Mouse (Mus musculus) mesoderm, embryonic 11.5 days (tissue): ENCODE data around the gene Myadm.
"Not testable (repeated sequence)": the region's sequence is repeated elsewhere in the genome, so short reads cannot be mapped to it uniquely, and the experiment has no call there.

Source experiments
- DNase-seq: peaks from one replicate; pipeline ENCODE4 v3.0.0-alpha.2; 2012; ENCODE audit warnings: low read depth, low spot score

Myadm gene

DNA sequence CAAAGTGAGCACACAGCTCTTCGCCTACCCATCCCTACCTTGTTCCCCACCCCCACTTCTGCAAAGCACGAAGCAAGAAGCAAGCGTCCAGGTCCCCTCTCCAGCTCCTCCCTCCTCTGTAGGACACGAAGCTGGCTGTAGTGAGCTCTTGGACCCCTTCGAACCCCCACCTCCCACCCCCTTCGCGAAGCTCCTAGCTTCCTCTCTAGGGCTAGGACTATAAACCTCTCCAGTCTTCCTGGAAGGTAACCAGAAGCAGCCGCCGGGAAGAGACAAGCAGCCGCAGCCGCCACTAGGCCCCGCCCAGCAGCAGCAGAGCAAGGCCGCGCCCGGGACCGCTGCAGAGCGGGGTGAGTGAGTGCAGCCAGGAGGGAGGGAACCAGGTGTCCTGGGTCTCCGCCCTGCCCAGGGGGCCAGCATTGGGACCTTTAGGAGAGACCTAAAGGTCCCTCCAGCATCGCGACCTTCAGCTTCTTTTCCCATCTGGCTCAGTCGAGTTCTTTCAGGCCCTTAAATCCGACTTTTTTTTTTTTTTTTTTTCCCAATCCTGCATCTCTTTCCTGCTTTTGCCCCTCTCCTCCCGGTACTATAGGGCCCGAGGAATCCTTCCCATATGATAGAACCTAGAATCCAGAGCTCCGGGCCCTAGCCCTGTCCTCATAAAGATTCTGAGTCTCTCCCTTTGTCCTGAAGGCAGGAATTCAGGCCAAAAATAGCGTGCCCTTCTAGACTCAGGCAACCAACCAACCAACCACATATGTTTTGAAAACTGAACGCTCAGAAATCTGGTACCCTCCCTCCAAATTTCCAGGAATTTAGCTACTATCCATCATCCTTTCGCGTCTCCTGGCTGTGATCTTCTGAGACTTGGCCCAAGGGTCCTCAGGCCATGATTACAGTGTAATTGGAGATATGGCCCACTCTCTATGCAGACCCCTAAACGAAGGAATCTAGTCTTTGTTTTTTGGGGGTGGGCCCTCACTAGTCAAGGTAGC lies at the start of gene Myadm, which contains the start of gene Prkcg:
TSS of gene Myadm (plus strand) at position 105 of the 995 bp plus-strand sequence.
TSS of gene Prkcg (plus strand) at position 204 of the 995 bp plus-strand sequence.
- peak; percentile 67 for DNase-seq

DNA sequence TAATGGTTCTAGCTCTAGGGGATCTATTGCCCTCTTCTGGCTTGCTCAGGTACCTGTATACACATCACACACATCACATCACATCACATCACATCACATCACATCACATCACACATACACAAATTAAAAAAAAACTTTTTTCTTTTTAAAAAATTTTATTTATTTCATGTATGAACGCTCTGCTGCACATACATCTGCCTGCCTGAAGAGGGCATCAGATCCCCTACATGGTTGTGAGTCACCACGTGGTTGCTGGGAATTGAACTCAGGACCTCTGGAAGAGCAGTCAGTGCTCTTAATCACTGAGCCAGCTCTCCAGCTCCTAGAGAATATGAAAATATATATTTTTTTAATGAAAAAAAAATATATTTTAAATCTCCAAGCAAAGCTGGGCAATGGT lies 49.7 kb upstream of the Myadm start:
- DNase-seq, result no peak

GRCm38 (mm10) chr7:3260701-3261100 lies 28.2 kb upstream of the Myadm start:
- no peak for DNase-seq

DNA sequence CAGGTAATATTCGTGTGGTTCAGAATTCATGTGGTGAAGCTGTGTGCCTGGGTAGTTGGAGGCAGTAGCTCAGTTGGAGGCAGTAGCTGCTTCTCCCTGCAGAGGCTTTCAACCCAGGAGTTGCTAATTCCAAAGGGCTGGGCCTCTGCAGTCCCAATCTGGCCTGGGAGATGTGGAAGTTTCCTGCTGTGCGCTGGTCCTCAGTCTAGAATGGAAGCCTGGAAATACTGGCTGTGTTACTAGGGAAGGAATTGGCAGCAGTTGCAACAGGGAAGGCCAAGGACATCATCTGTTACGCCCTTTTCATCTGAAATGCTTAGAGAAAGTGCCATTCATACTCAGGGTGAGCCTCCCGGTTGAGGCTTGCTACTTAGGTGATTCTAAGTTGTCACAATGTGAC lies 27.4 kb upstream of the Myadm start:
- DNase-seq, result no peak

DNA sequence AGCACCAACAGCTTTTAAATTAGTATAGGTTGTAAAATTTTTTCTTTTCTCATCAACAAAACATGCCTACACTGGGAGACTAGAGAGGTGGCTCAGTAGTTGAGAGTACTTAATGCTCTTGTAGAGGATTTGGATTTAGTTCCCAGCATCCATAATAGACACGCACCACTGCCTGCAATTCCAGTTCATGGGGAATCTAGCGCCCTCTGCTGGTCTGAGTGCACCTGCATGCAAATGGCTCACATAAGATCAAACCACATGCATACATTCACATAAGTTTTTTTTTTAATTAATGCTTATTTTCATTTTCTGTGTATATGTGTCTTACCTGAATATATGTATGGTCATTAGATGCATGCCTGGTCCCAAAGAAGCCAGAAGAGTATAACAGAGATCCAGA lies 26.1 kb upstream of the Myadm start:
- DNase-seq, result peak; percentile 33

GRCm38 (mm10) chr7:3264390-3265022 lies 24.4 kb upstream of the Myadm start:
- no peak for DNase-seq

DNA sequence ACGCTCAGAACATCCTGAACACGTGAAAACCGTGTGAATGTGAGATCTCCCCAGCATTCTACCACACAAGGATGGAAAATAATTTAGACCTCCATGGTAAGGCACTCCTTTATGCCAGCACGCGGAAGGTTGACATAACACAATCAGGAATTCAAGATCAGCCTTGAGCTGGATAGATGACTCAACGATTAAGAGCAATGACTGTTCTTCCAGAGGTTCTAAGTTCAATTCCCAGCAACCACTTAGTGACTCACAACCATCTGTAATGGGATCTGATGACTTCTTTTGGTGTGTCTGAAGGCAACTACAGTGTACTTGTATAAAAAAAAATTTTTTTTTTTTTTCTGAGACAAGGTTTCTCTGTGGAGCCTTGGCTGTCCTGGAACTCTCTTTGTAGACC lies 23.6 kb upstream of the Myadm start:
- DNase-seq, result no peak

DNA sequence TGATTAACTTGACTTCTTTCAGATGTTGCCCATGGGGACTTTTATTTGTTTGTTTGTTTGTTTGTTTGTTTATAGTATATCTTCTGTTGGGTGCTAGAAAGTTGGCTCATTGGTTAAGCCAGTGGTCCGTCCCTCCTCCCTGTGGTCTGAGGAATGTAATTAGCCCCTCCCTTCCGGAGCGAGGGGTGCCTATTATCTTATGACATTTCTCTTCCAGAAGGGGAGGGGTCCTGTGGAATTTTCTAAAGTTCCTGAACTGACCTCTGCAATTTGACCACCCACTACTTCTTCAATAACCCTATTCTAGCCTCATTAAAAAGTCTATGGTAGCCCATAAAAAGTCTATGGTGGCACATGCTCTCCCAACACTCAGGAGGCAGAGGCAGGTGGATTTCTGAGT lies 21.6 kb upstream of the Myadm start:
- no peak for DNase-seq

GRCm38 (mm10) chr7:3267888-3268287 lies 21.0 kb upstream of the Myadm start:
- no peak for DNase-seq

GRCm38 (mm10) chr7:3268291-3268690 lies 20.6 kb upstream of the Myadm start:
- no peak for DNase-seq

- DNase-seq, result no peak
Observed at GRCm38 (mm10) chr7:3272206-3272605, 16.7 kb upstream of the Myadm start.

DNA sequence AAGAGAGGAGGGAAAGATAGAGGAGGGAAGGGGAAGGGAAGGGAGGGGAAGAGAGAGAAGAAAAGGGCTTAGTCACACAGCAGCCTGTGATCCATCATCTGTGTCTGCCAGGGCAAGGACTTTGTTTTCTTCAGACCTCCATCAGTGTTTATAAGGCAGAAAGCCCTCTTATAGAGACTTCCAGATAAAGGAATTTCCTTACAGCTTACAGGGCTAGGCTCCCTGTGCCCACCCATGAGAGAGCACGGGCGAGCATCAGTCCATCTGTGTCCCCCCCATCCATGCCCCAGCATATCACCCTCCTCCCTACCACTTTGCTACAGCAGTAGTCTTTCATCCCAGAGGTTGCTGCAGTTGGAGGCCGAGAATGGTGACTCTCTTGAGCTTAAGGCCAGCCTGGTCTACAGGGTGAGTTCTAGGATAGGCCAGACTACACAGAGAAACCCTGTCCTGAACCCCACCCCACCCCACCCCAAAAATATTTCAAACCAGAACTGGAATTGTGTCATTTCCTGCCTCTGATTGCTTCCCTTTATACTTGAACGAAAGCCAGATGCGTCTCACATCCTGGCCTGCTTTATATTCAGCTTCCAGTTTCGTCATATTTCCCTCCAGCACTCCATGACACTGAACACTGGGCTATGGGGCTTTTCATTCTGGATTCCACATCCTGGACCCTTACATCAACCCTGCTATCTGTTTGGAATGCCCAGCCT lies 13.3 kb upstream of the Myadm start:
- DNase-seq, result no peak

- DNase-seq, result not testable (repeated sequence)
Observed at GRCm38 (mm10) chr7:3276781-3277180, 12.1 kb upstream of the Myadm start.

DNA sequence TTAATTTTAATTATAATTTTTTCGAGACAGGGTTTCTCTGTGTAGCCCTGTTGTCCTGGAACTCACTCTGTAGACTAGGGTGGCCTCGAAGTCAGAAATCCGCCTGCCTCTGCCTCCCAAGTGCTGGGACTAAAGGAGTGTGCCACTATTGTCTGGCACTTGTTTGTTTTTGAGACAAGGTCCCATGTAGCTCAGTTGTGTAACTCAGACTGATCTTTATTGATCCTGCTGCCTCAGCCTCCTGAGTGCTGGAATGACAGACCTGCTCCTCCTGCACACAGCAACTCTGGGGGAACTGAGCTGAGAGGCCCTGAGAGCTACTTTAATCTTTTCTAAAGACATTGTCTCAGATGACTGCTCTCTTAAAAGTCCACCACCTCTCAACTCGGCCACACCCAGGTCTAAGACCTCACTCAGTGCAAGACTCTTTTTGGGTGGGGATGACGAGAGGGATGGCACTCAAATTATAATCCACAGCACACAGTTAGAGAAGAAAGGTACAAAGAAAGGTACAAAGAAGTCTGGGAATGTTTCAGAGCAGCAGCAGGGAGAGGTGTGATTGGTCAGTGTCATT lies 8.7 kb upstream of the Myadm start:
- DNase-seq, result no peak

DNA sequence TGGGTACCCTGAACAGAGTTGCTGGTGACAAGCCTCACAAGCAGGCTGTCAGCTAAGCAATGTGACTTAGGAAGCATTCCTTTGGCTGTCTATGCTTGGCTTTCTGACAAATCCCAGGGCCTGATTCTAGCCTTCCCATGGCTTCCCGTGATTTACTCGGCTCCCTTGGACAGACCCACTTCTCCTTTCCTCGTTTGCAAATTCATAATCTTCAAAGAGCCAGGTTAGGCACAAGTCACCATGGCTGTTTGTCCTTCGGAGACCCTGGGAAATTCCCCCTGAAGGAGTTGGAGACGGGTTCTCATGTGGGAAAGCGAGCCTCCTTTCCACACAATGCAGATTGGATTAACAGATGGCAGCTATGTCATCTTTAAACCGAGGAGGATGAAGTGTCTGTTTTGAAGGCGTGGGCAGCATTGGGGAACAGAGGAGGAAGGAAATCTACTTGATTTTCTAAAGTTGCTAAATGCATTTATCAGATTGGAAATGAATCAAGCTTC lies 8.2 kb upstream of the Myadm start:
- DNase-seq, result no peak

GRCm38 (mm10) chr7:3281741-3282140 lies 7.1 kb upstream of the Myadm start:
- DNase-seq, result no peak

DNA sequence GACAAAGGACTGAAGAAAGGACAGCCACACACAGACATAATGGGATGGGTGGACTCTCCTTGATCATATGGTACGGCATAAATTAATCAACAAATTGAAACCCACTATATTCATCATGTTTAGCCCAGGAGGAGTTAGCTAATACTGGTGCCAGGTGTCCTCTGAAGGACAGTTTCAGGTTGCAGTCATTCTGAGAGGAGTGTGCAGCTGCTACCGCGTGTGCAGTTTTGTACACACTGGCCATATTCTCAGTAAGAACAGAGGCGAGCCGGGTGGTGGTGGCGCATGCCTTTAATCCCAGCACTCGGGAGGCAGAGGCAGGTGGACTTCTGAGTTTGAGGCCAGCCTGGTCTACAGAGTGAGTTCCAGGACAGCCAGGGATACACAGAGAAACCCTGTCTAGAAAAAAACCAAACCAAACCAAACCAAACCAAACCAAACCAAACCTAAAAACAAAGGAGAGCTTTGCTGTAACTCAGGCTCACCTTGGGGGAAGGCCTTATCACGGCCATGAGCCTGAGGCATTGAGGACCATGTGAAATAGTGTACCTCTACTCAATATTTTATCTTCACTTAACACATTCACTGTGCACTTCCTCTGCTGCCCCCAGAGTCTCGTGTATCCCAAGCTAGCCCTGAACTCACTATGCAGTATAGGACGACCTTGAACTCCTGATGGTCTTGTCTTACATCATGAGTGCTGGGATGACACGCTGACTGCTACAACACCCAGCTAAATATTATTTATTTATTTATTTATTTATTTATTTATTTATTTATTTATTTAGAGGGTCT lies 5.6 kb upstream of the Myadm start:
- DNase-seq, result no peak

- DNase-seq, result no peak
Observed at GRCm38 (mm10) chr7:3284604-3285003, 4.3 kb upstream of the Myadm start.

DNA sequence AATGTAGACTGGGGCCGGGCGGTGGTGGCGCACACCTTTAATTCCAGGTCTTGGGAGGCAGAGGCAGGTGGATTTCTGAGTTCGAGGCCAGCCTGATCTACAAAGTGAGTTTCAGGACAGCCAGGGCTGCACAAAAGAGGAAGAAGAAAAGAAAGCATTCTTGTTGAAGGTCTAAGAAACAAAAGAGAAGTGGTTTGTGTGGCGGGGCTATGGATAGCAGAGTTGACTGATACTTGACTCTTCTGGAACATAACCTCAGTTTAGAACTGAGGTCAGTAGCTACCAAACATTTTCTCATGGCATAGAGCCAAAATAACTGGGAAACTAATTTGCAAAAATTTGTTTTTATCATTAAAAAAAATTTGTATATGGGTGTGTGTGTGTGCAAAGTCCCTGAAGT lies 2.8 kb upstream of the Myadm start:
- DNase-seq, result no peak

GRCm38 (mm10) chr7:3287186-3287585 lies 1.7 kb upstream of the Myadm start:
- no peak for DNase-seq
